Mouse (Mus musculus) MEL-GATA-1-ER (cell line): ENCODE results near the gene Btbd2.

Experiments
- DNase-seq: peaks from one replicate; pipeline ENCODE4 v3.0.0-alpha.2; 2012; ENCODE audit warnings: low read depth; ENCODE audit errors: extremely low read depth

Gene Btbd2

GRCm38 (mm10) chr10:80671251-80671650, 14.4 kb upstream of the Btbd2 start:
- DNase-seq: no peak

- DNase-seq: no peak
These were observed 13.7 kb upstream of the Btbd2 start for GRCm38 (mm10) chr10:80670531-80670930.

- no peak for DNase-seq
These were observed 13.0 kb upstream of the Btbd2 start for GRCm38 (mm10) chr10:80669737-80670485.

- DNase-seq: no peak
These were observed 12.1 kb upstream of the Btbd2 start for GRCm38 (mm10) chr10:80669018-80669417.

- DNase-seq: no peak
These were observed 11.7 kb upstream of the Btbd2 start for GRCm38 (mm10) chr10:80668614-80669013.

GRCm38 (mm10) chr10:80666837-80667412, 10.1 kb upstream of the Btbd2 start:
- no peak for DNase-seq

- no peak for DNase-seq
These were observed 9.3 kb upstream of the Btbd2 start for GRCm38 (mm10) chr10:80665981-80666733.

GRCm38 (mm10) chr10:80665459-80665858, 8.6 kb upstream of the Btbd2 start:
- DNase-seq: no peak

- DNase-seq: no peak
These were observed 8.1 kb upstream of the Btbd2 start for GRCm38 (mm10) chr10:80665016-80665380.

GRCm38 (mm10) chr10:80664197-80665015, 7.5 kb upstream of the Btbd2 start:
- DNase-seq: no peak

- no peak for DNase-seq
These were observed 6.8 kb upstream of the Btbd2 start for GRCm38 (mm10) chr10:80663485-80664196.

- peak; percentile 33 for DNase-seq
These were observed 4.3 kb upstream of the Btbd2 start for GRCm38 (mm10) chr10:80661149-80661548.

- peak; percentile 51 for DNase-seq
These were observed 2.3 kb upstream of the Btbd2 start for GRCm38 (mm10) chr10:80659213-80659612.

- peak; percentile 83 for DNase-seq
These were observed 2.0 kb upstream of the Btbd2 start for GRCm38 (mm10) chr10:80658841-80659202.

- peak; percentile 38 for DNase-seq
These were observed 1.4 kb upstream of the Btbd2 start for GRCm38 (mm10) chr10:80658194-80658840.

- DNase-seq: peak; percentile 94
These were observed 575 bp downstream of the Btbd2 start for GRCm38 (mm10) chr10:80656130-80656862.

GRCm38 (mm10) chr10:80655406-80656129, 1.3 kb downstream of the Btbd2 start:
- no peak for DNase-seq

GRCm38 (mm10) chr10:80654866-80655265, 2.0 kb downstream of the Btbd2 start:
- no peak for DNase-seq

GRCm38 (mm10) chr10:80653156-80653720, 3.6 kb downstream of the Btbd2 start:
- DNase-seq: no peak
